Mouse (Mus musculus) embryo, embryonic 11.5 days (tissue): ENCODE measurements around the gene Stpg4.

Source experiments
- DNase-seq: peaks from one replicate; pipeline ENCODE4 v3.0.0-alpha.2; 2012; ENCODE audit warnings: low read depth, low spot score

The Stpg4 gene

GRCm38 (mm10) chr17:87351241-87352105 lies 76.1 kb downstream of the Stpg4 start:
- no peak for DNase-seq

- no peak for DNase-seq
These were observed 76.9 kb downstream of the Stpg4 start for GRCm38 (mm10) chr17:87350471-87351240.

GRCm38 (mm10) chr17:87349575-87349974 lies 78.0 kb downstream of the Stpg4 start:
- no peak for DNase-seq

GRCm38 (mm10) chr17:87349069-87349468 lies 78.5 kb downstream of the Stpg4 start:
- no peak for DNase-seq

- DNase-seq = no peak
These were observed 79.2 kb downstream of the Stpg4 start for GRCm38 (mm10) chr17:87348353-87348752.

- no peak for DNase-seq
These were observed 82.3 kb downstream of the Stpg4 start for GRCm38 (mm10) chr17:87345252-87345593.

GRCm38 (mm10) chr17:87344441-87345251 lies 82.9 kb downstream of the Stpg4 start:
- DNase-seq = no peak

GRCm38 (mm10) chr17:87343060-87343703 lies 84.4 kb downstream of the Stpg4 start:
- DNase-seq = no peak
